Mouse (Mus musculus) midbrain, embryonic 14.5 days (tissue): ENCODE measurements around the gene Abhd11. TPM values are rescaled to one million over a fixed set of nuclear protein-coding genes. Genes with fewer than 3 reads are reported as not detected.

Source experiments
- ATAC-seq: fragments of 200-750 bp; cut with Nextera tagmentation; 2 replicates; pipeline ENCODE4 v1.8.0; 2017; ENCODE audit warnings: moderate number of reproducible peaks, moderate library complexity; ENCODE audit not compliant: low FRiP score, low TSS enrichment
- DNase-seq: peaks from one replicate; pipeline ENCODE4 v3.0.0-alpha.2; 2015
- H3K27ac ChIP-seq: fragments of 300-500 bp; sonication (generic); replicated peaks from 2 replicates; pipeline ENCODE4 v1.5.1; 2014; ENCODE audit warnings: mild to moderate bottlenecking, low read depth, low read length, moderate library complexity
- H3K27me3 ChIP-seq: fragments of 300-500 bp; sonication (generic); 2 replicates; pipeline ENCODE4 v1.6.1; 2014; ENCODE audit warnings: low read length, control low read depth, mixed read lengths; ENCODE audit not compliant: control insufficient read depth, insufficient read depth
- H3K36me3 ChIP-seq: fragments of 300-500 bp; sonication (generic); 2 replicates; pipeline ENCODE4 v1.6.1; 2014; ENCODE audit warnings: low read length, control low read depth; ENCODE audit not compliant: control insufficient read depth, insufficient read depth
- H3K4me1 ChIP-seq: fragments of 300-500 bp; sonication (generic); 2 replicates; pipeline ENCODE4 v1.6.1; 2014; ENCODE audit warnings: mild to moderate bottlenecking, antibody characterized with exemption, low read length, control low read depth; ENCODE audit not compliant: control insufficient read depth, insufficient read depth
- H3K4me2 ChIP-seq: fragments of 300-500 bp; sonication (generic); 2 replicates; pipeline ENCODE4 v1.6.1; 2014; ENCODE audit warnings: mild to moderate bottlenecking, low read length, moderate library complexity
- H3K4me3 ChIP-seq: fragments of 300-500 bp; sonication (generic); replicated peaks from 2 replicates; pipeline ENCODE4 v1.5.1; 2014; ENCODE audit warnings: low read depth, low read length
- H3K9ac ChIP-seq: fragments of 300-500 bp; sonication (generic); replicated peaks from 2 replicates; pipeline ENCODE4 v1.6.1; 2014; ENCODE audit warnings: mild to moderate bottlenecking, low read length, moderate library complexity
- H3K9me3 ChIP-seq: fragments of 300-500 bp; sonication (generic); 2 replicates; pipeline ENCODE4 v1.6.1; 2016; ENCODE audit warnings: low read length, control low read depth, mixed read lengths; ENCODE audit not compliant: control insufficient read depth
- WGBS: fragments of 180-500 bp; shearing (Covaris S2); extraction: QIAGEN DNeasy Blood & Tissue Kit; methylation state at CpG from one replicate; pipeline ENCODE4 v1.1.7; 2014; 5-methylcytosine and 5-hydroxymethylcytosine counted together
- polyA plus RNA-seq: library from polyadenylated mRNA; unstranded; fragments of >200 nt; fragmentation: Nextera tagmentation; extraction: Ambion mirVana; gene quantifications from 2 replicates; pipeline ENCODE4 v1.2.1, GENCODE M21; 2014

Gene Abhd11
- polyA plus RNA-seq, 1 experiment from 2014 or later, result 58.0 TPM

GRCm38 (mm10) chr5:134970671-134971070 lies 38.3 kb upstream of the Abhd11 start:
- Histone ChIP-seq H3K4me2 (no peak overlapping the region), H3K36me3 (no peaks in the 10 kb centered on the region), H3K27me3 (no peaks in the 10 kb centered on the region), H3K4me3 (no peak overlapping the region), H3K9me3 (no peaks in the 10 kb centered on the region), H3K4me1 (peaks cover 6% of the 10 kb centered on the region; the same call in 1 of the 2 replicates), H3K9ac (no peak overlapping the region), H3K27ac (no peak overlapping the region)
- DNase-seq (no peak), ATAC-seq (no peak)
- WGBS, result 84% methylated on average over 8 of the region's 8 CpGs

- no peaks in the 10 kb centered on the region for H3K4me1 ChIP-seq
- no peak for DNase-seq
- H3K9me3 ChIP-seq, result no peaks in the 10 kb centered on the region
- H3K27me3 ChIP-seq, result no peaks in the 10 kb centered on the region
- H3K27ac ChIP-seq, result no peak overlapping the region
- H3K4me3 ChIP-seq, result no peak overlapping the region
- H3K4me2 ChIP-seq, result no peak overlapping the region
- ATAC-seq, result no peak
- H3K9ac ChIP-seq, result no peak overlapping the region
- no peaks in the 10 kb centered on the region for H3K36me3 ChIP-seq
Observed at GRCm38 (mm10) chr5:134973081-134973480, 35.9 kb upstream of the Abhd11 start.

GRCm38 (mm10) chr5:134973526-134973925 lies 35.4 kb upstream of the Abhd11 start:
- Histone ChIP-seq H3K27ac (no peak overlapping the region), H3K4me1 (no peaks in the 10 kb centered on the region), H3K9me3 (no peaks in the 10 kb centered on the region), H3K9ac (no peak overlapping the region), H3K4me3 (no peak overlapping the region), H3K36me3 (no peaks in the 10 kb centered on the region), H3K4me2 (no peak overlapping the region), H3K27me3 (no peaks in the 10 kb centered on the region)
- WGBS, result 87% methylated on average over 7 of the region's 7 CpGs
- DNase-seq (no peak), ATAC-seq (no peak)

- no peak for DNase-seq
- H3K4me1 ChIP-seq, result no peaks in the 10 kb centered on the region
- no peak overlapping the region for H3K4me3 ChIP-seq
- H3K27me3 ChIP-seq, result no peaks in the 10 kb centered on the region
- no peaks in the 10 kb centered on the region for H3K9me3 ChIP-seq
- H3K36me3 ChIP-seq, result no peaks in the 10 kb centered on the region
- WGBS, result 73% methylated on average over 7 of the region's 7 CpGs
- H3K27ac ChIP-seq, result no peak overlapping the region
- no peak for ATAC-seq
- no peak overlapping the region for H3K9ac ChIP-seq
- no peak overlapping the region for H3K4me2 ChIP-seq
Observed at GRCm38 (mm10) chr5:134974294-134974693, 34.7 kb upstream of the Abhd11 start.

- 58% methylated on average over 2 of the region's 2 CpGs for WGBS
- Histone ChIP-seq H3K36me3 (no peaks in the 10 kb centered on the region), H3K4me1 (no peaks in the 10 kb centered on the region), H3K9ac (no peak overlapping the region), H3K4me2 (no peak overlapping the region), H3K4me3 (no peak overlapping the region), H3K27me3 (no peaks in the 10 kb centered on the region), H3K9me3 (no peaks in the 10 kb centered on the region), H3K27ac (no peak overlapping the region)
- DNase-seq (no peak), ATAC-seq (no peak)
Observed at GRCm38 (mm10) chr5:134974921-134975320, 34.0 kb upstream of the Abhd11 start.

- Histone ChIP-seq H3K27me3 (no peaks in the 10 kb centered on the region), H3K4me1 (no peaks in the 10 kb centered on the region), H3K4me3 (no peak overlapping the region), H3K9me3 (no peaks in the 10 kb centered on the region), H3K27ac (no peak overlapping the region), H3K36me3 (no peaks in the 10 kb centered on the region), H3K9ac (no peak overlapping the region), H3K4me2 (no peak overlapping the region)
- DNase-seq (no peak), ATAC-seq (no peak)
- 84% methylated on average over 2 of the region's 2 CpGs for WGBS
Observed at GRCm38 (mm10) chr5:134976164-134976563, 32.8 kb upstream of the Abhd11 start.

GRCm38 (mm10) chr5:134976577-134977250 lies 32.2 kb upstream of the Abhd11 start:
- no peak overlapping the region for H3K4me3 ChIP-seq
- ATAC-seq (no peak), DNase-seq (no peak)
- H3K4me2 ChIP-seq, result no peak overlapping the region
- no peaks in the 10 kb centered on the region for H3K27me3 ChIP-seq
- H3K27ac ChIP-seq, result no peak overlapping the region
- WGBS, result 87% methylated on average over 14 of the region's 14 CpGs
- H3K9ac ChIP-seq, result no peak overlapping the region
- H3K9me3 ChIP-seq, result no peaks in the 10 kb centered on the region
- no peaks in the 10 kb centered on the region for H3K4me1 ChIP-seq
- H3K36me3 ChIP-seq, result no peaks in the 10 kb centered on the region

GRCm38 (mm10) chr5:134977837-134978236 lies 31.1 kb upstream of the Abhd11 start:
- no peaks in the 10 kb centered on the region for H3K27me3 ChIP-seq
- no peaks in the 10 kb centered on the region for H3K9me3 ChIP-seq
- WGBS, result 87% methylated on average over 4 of the region's 4 CpGs
- H3K4me1 ChIP-seq, result no peaks in the 10 kb centered on the region
- DNase-seq (no peak), ATAC-seq (no peak)
- no peaks in the 10 kb centered on the region for H3K36me3 ChIP-seq
- H3K27ac ChIP-seq, result no peak overlapping the region
- no peak overlapping the region for H3K9ac ChIP-seq
- H3K4me2 ChIP-seq, result no peak overlapping the region
- no peak overlapping the region for H3K4me3 ChIP-seq

GRCm38 (mm10) chr5:134981149-134981548 lies 27.8 kb upstream of the Abhd11 start:
- no peaks in the 10 kb centered on the region for H3K36me3 ChIP-seq
- DNase-seq (no peak), ATAC-seq (no peak)
- no peak overlapping the region for H3K4me3 ChIP-seq
- no peak overlapping the region for H3K4me2 ChIP-seq
- H3K9ac ChIP-seq, result no peak overlapping the region
- no peaks in the 10 kb centered on the region for H3K9me3 ChIP-seq
- WGBS, result 75% methylated on average over 10 of the region's 10 CpGs
- 0 out of 2 replicates have a peak, but pooled peaks cover 8% of the 10 kb centered on the region for H3K4me1 ChIP-seq
- H3K27ac ChIP-seq, result no peak overlapping the region
- H3K27me3 ChIP-seq, result peaks cover 17% of the 10 kb centered on the region
